Mouse (Mus musculus): Measurements from ENCODE around the gene Tapbp.

GRCm38 (mm10) chr17:33954646-33955554 lies 39.2 kb downstream of the Tapbp start:
- no peak for TF ChIP-seq MAX (IDR thresholded peaks at IDR 0.05)
- TF ChIP-seq CTCF (IDR thresholded peaks at IDR 0.05; ENCODE audit: control insufficient read depth, insufficient read depth, insufficient read length): no peak
- TF ChIP-seq MYOD1 (IDR thresholded peaks at IDR 0.05; ENCODE audit: control insufficient read depth, insufficient read length, low read depth): no peak
- TF ChIP-seq USF1 (IDR thresholded peaks at IDR 0.05; ENCODE audit: low read depth): no peak
- TF ChIP-seq CEBPB (IDR thresholded peaks at IDR 0.05; ENCODE audit: low read depth): no peak
- no peak for TF ChIP-seq FOSL1 (IDR thresholded peaks at IDR 0.05; ENCODE audit: insufficient read depth, low read length, poor library complexity, severe bottlenecking)
- no peak for TF ChIP-seq MYOG (IDR thresholded peaks at IDR 0.05; ENCODE audit: control insufficient read depth, extremely low read depth, insufficient read length)
